Mouse (Mus musculus) embryonic facial prominence, embryonic 12.5 days (tissue): ENCODE data around the gene Gorab. TPM values are rescaled to one million over a fixed set of nuclear protein-coding genes. Genes with fewer than 3 reads are reported as not detected.

ENCODE experiments used
- ATAC-seq: fragments of 200-750 bp; cut with Nextera tagmentation; 2 replicates; pipeline ENCODE4 v1.8.0; 2017; ENCODE audit not compliant: insufficient number of reproducible peaks, insufficient read depth, low FRiP score, low TSS enrichment
- H3K27ac ChIP-seq: fragments of 300-500 bp; sonication (generic); 2 replicates; pipeline ENCODE4 v1.5.1; 2016; ENCODE audit warnings: mild to moderate bottlenecking
- H3K27me3 ChIP-seq: fragments of 300-500 bp; sonication (generic); 2 replicates; pipeline ENCODE4 v1.6.1; 2016; ENCODE audit warnings: mild to moderate bottlenecking, moderate library complexity
- H3K36me3 ChIP-seq: fragments of 300-500 bp; sonication (generic); 2 replicates; pipeline ENCODE4 v1.6.1; 2016; ENCODE audit warnings: mild to moderate bottlenecking
- H3K4me1 ChIP-seq: fragments of 300-500 bp; sonication (generic); 2 replicates; pipeline ENCODE4 v1.6.1; 2016
- H3K4me2 ChIP-seq: fragments of 300-500 bp; sonication (generic); replicated peaks from 2 replicates; pipeline ENCODE4 v1.6.1; 2016; ENCODE audit warnings: mild to moderate bottlenecking, moderate library complexity
- H3K4me3 ChIP-seq: fragments of 300-500 bp; sonication (generic); 2 replicates; pipeline ENCODE4 v1.5.1; 2016; ENCODE audit warnings: mild to moderate bottlenecking
- H3K9ac ChIP-seq: fragments of 300-500 bp; sonication (generic); 2 replicates; pipeline ENCODE4 v1.6.1; 2016; ENCODE audit warnings: mild to moderate bottlenecking, moderate library complexity
- H3K9me3 ChIP-seq: fragments of 300-500 bp; sonication (generic); 2 replicates; pipeline ENCODE4 v1.6.1; 2016; ENCODE audit warnings: mild to moderate bottlenecking, moderate library complexity
- WGBS: fragments of 180-500 bp; shearing (Covaris S2); methylation state at CpG from one replicate; pipeline ENCODE4 v1.1.7; 2016; 5-methylcytosine and 5-hydroxymethylcytosine counted together
- polyA plus RNA-seq: library from polyadenylated mRNA; unstranded; fragments of >200 nt; fragmentation: Nextera tagmentation; extraction: Ambion mirVana; gene quantifications from 2 replicates; pipeline ENCODE4 v1.2.1, GENCODE M21; 2016

The Gorab gene
- polyA plus RNA-seq, 1 experiment from 2014 or later = 40.6 TPM

DNA sequence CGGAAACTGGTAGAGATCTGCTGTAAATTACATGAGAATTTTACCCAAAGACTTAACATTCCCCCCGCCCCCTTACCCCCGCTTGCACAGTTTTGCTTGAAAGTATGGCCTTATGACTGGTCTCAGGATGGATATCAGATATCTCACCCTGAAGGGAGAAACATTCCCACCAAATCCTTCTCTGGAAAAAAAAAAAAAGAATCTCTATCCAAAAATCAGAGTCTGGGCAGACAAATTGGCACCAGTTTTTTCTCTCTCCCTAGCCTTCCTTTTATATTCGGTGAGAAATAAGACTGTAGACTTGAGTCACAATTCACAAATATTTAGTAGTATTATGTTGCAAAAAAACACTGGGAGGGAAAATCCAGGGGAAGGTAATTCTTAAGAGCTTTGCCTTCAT, 47.3 kb downstream of the Gorab start:
- ATAC-seq = no peak
- H3K4me2 ChIP-seq = no peak overlapping the region
- no peaks in the 10 kb centered on the region for H3K36me3 ChIP-seq
- no peak overlapping the region for H3K4me3 ChIP-seq
- 14% methylated on average over 4 of the region's 4 CpGs for WGBS
- H3K4me1 ChIP-seq = peaks cover 21% of the 10 kb centered on the region
- H3K9ac ChIP-seq = no peak overlapping the region
- H3K27ac ChIP-seq = peak overlapping the region; percentile 73; the same call in 1 of the 2 replicates
- no peaks in the 10 kb centered on the region for H3K9me3 ChIP-seq
- H3K27me3 ChIP-seq = no peaks in the 10 kb centered on the region

DNA sequence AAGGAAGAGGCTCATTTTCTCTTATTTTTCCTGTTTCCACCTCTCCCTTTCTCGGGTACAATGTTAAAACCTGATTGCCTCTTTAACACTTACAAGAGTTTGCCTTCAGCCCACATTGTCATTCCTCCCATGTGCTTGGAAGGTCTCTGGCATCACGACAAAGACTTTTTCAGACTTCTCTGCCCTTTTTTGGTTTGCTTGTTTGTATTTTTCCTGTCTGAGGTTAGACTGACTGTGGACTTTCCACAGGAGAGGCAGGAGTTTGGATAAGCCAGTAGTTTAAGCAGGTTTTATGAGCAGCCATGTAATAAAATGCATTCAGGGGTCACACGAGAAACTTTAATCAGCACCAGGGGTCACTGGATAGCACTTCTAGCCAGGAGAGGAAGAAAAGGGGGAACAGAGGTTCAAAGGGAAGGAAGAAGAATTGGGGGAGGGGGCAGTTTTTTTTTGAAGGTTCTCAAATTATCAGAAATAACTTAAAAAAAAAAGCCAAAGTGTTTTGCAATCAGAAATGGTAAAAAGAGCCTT, 47.8 kb downstream of the Gorab start:
- no peak overlapping the region for H3K9ac ChIP-seq
- no peak for ATAC-seq
- no peaks in the 10 kb centered on the region for H3K9me3 ChIP-seq
- H3K36me3 ChIP-seq = no peaks in the 10 kb centered on the region
- H3K4me1 ChIP-seq = peaks cover 17% of the 10 kb centered on the region
- 32% methylated on average over 3 of the region's 3 CpGs for WGBS
- no peaks in the 10 kb centered on the region for H3K27me3 ChIP-seq
- no peak overlapping the region for H3K4me3 ChIP-seq
- no peak overlapping the region for H3K4me2 ChIP-seq
- peak overlapping the region; percentile 73 for H3K27ac ChIP-seq

DNA sequence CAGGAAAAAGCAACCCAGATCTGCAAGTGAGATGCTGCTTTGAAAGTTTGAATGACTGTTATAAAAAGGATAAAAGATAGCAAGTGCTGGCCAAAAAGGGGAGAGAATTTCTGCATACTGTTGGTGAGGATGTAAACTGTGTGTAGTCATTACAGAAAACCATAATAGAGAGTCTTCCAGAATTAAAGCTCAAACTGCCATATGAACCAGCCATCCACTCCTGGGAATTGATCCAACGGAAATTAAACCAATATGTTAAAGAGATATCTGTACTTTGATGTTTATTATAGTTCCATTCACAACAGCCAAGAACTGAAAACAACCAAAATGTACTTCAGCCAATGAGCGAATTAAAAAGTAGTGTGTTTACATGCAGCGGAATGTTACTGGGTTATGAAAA, 52.5 kb downstream of the Gorab start:
- no peaks in the 10 kb centered on the region for H3K36me3 ChIP-seq
- no peak for ATAC-seq
- no peak overlapping the region for H3K4me2 ChIP-seq
- H3K4me3 ChIP-seq = no peak overlapping the region
- no peaks in the 10 kb centered on the region for H3K27me3 ChIP-seq
- no peak overlapping the region for H3K9ac ChIP-seq
- no peak overlapping the region for H3K27ac ChIP-seq
- 81% methylated on average over 3 of the region's 3 CpGs for WGBS
- H3K9me3 ChIP-seq = no peaks in the 10 kb centered on the region
- peaks cover 9% of the 10 kb centered on the region for H3K4me1 ChIP-seq

DNA sequence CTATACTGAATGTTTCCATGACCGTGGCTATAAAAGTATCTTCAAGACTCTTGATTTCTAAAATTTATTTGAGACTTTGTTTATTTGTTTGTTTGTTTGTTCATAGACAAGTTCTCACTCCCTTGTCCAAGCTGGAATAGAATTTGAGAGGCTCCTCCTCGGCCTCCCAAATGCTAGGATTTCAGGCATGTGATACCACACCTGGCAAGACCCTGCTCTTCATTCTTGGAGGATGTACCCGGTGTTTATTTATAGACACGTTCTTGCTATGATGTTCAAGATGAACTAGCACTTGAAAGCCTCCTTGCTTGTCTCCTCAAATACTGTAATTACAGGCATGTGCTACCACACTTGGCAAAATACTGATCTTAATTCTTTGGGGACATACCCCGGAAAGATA, 57.9 kb downstream of the Gorab start:
- Histone ChIP-seq H3K4me3 (no peak overlapping the region), H3K4me1 (no peaks in the 10 kb centered on the region), H3K36me3 (no peaks in the 10 kb centered on the region), H3K27me3 (no peaks in the 10 kb centered on the region), H3K27ac (no peak overlapping the region), H3K9ac (no peak overlapping the region), H3K4me2 (no peak overlapping the region), H3K9me3 (no peaks in the 10 kb centered on the region)
- WGBS = 79% methylated on average over 5 of the region's 5 CpGs
- ATAC-seq = no peak

DNA sequence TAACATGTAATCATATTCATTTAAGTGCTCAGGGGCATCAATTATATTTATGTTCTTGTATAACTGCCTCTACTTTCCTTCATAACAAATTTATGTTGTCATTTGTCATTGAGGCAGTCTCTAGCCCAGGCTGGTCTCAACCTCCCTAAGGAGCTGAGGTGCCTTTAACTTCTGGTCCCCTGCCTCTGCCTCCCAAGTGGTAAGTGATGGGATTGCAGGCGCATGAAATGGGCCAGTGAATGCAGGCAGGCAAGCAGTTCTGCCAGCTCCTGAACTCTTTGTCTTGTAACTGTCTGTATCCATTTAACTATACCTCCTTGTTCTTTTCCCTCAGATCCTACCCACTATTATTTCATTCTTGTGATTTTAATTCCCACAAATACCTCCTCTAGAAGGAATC, 58.5 kb downstream of the Gorab start:
- H3K4me1 ChIP-seq = no peaks in the 10 kb centered on the region
- H3K4me3 ChIP-seq = no peak overlapping the region
- no peak overlapping the region for H3K4me2 ChIP-seq
- H3K36me3 ChIP-seq = no peaks in the 10 kb centered on the region
- 32% methylated on average over 1 of the region's 1 CpGs for WGBS
- no peaks in the 10 kb centered on the region for H3K27me3 ChIP-seq
- no peak overlapping the region for H3K27ac ChIP-seq
- no peaks in the 10 kb centered on the region for H3K9me3 ChIP-seq
- no peak overlapping the region for H3K9ac ChIP-seq
- no peak for ATAC-seq

DNA sequence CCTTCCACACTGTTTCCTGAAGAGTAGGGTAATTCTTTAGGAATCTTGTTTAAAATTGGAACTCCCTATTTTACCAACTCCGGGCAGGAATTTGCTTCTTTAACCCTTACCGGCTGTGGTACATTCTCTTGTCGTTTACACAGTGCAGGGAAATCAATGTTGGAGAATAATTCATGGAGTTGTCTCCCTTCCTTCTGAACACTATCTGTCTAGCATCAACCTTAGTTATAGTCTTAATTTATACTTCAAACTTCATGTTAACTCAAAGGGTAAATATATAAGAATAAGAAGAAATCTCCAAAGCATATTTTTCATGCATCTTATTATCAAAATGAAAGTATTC, 64.3 kb downstream of the Gorab start:
- WGBS = 60% methylated on average over 3 of the region's 3 CpGs
- H3K4me3 ChIP-seq = no peak overlapping the region
- no peaks in the 10 kb centered on the region for H3K9me3 ChIP-seq
- no peak overlapping the region for H3K4me2 ChIP-seq
- no peak overlapping the region for H3K27ac ChIP-seq
- no peaks in the 10 kb centered on the region for H3K27me3 ChIP-seq
- ATAC-seq = no peak
- no peaks in the 10 kb centered on the region for H3K36me3 ChIP-seq
- H3K9ac ChIP-seq = no peak overlapping the region
- H3K4me1 ChIP-seq = 0 out of 2 replicates have a peak, but pooled peaks cover 3% of the 10 kb centered on the region

DNA sequence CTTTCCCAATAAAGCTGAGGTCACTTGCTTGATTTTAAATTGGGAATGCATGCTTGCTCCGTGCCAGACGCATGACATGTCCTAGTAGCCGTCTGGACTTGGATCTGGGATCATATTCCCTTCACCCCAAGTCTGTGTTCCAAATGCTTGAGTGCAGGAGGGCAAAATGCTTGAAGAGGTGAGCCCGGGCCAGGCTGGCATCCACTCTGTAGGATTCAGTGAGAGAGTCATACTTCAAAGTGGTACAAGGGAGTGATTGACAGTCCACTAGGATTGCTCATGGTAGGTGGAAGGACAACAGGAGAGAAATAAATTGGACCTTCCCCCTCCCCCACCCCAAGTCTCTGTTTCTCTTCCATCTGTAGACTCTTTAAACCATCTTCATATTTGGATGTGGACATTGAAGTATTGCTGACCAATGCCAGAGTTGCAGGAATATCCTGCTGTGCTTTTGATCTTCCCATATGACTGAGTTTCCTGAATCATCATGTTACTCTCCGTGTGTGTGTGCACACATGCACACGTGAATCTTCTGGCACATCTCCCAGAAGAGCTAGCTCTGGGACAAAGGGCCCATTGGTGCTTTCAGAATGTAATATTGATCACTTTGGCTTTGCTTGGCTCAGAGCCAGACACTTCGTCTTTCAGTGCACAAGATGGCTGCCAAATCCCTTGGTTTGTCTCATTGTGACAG, 64.8 kb downstream of the Gorab start:
- no peak for ATAC-seq
- no peaks in the 10 kb centered on the region for H3K27me3 ChIP-seq
- H3K36me3 ChIP-seq = no peaks in the 10 kb centered on the region
- no peak overlapping the region for H3K4me3 ChIP-seq
- 0 out of 2 replicates have a peak, but pooled peaks cover 3% of the 10 kb centered on the region for H3K4me1 ChIP-seq
- no peak overlapping the region for H3K9ac ChIP-seq
- 52% methylated on average over 7 of the region's 7 CpGs for WGBS
- H3K27ac ChIP-seq = no peak overlapping the region
- H3K9me3 ChIP-seq = no peaks in the 10 kb centered on the region
- H3K4me2 ChIP-seq = no peak overlapping the region

DNA sequence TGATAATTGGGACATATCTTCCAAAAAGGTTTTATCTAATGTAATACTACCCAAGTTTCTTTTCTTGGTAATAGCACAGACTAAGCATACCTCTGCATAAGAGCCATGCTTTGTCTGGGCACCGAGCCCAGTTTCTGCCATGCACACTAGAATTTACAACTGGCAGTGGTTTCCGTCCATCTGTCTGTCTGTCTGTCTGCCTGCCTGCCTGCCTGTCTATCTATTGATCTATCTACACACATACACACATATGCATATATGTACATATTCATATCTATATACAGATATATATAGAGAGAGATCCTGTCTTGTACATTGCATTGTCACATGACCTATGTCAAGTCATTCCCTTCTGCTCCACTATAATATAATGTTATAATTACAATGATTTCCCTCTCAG, 65.6 kb downstream of the Gorab start:
- 0 out of 2 replicates have a peak, but pooled peaks cover 3% of the 10 kb centered on the region for H3K4me1 ChIP-seq
- no peak overlapping the region for H3K4me2 ChIP-seq
- no peak overlapping the region for H3K4me3 ChIP-seq
- no peaks in the 10 kb centered on the region for H3K36me3 ChIP-seq
- no peak for ATAC-seq
- no peaks in the 10 kb centered on the region for H3K9me3 ChIP-seq
- WGBS = 85% methylated on average over 2 of the region's 2 CpGs
- H3K27me3 ChIP-seq = no peaks in the 10 kb centered on the region
- H3K9ac ChIP-seq = no peak overlapping the region
- H3K27ac ChIP-seq = no peak overlapping the region

Other genes starting within 250 kb of the Gorab start
- gene Prrx1, start 90.0 kb downstream of the Gorab start, polyA plus RNA-seq = 180 and 186 TPM in 2 replicates